Mouse (Mus musculus) midbrain, embryonic 14.5 days (tissue): ENCODE results near the gene Klhdc4. TPM values are rescaled to one million over a fixed set of nuclear protein-coding genes. Genes with fewer than 3 reads are reported as not detected.
A peak's percentile ranks its signal among the peaks of the same experiment; 100 is the strongest.

Source experiments
- ATAC-seq: fragments of 200-750 bp; cut with Nextera tagmentation; 2 replicates; pipeline ENCODE4 v1.8.0; 2017; ENCODE audit warnings: moderate number of reproducible peaks, moderate library complexity; ENCODE audit not compliant: low FRiP score, low TSS enrichment
- DNase-seq: peaks from one replicate; pipeline ENCODE4 v3.0.0-alpha.2; 2015
- H3K27ac ChIP-seq: fragments of 300-500 bp; sonication (generic); replicated peaks from 2 replicates; pipeline ENCODE4 v1.5.1; 2014; ENCODE audit warnings: mild to moderate bottlenecking, low read depth, low read length, moderate library complexity
- H3K27me3 ChIP-seq: fragments of 300-500 bp; sonication (generic); 2 replicates; pipeline ENCODE4 v1.6.1; 2014; ENCODE audit warnings: low read length, control low read depth, mixed read lengths; ENCODE audit not compliant: control insufficient read depth, insufficient read depth
- H3K36me3 ChIP-seq: fragments of 300-500 bp; sonication (generic); 2 replicates; pipeline ENCODE4 v1.6.1; 2014; ENCODE audit warnings: low read length, control low read depth; ENCODE audit not compliant: control insufficient read depth, insufficient read depth
- H3K4me1 ChIP-seq: fragments of 300-500 bp; sonication (generic); 2 replicates; pipeline ENCODE4 v1.6.1; 2014; ENCODE audit warnings: mild to moderate bottlenecking, antibody characterized with exemption, low read length, control low read depth; ENCODE audit not compliant: control insufficient read depth, insufficient read depth
- H3K4me2 ChIP-seq: fragments of 300-500 bp; sonication (generic); 2 replicates; pipeline ENCODE4 v1.6.1; 2014; ENCODE audit warnings: mild to moderate bottlenecking, low read length, moderate library complexity
- H3K4me3 ChIP-seq: fragments of 300-500 bp; sonication (generic); replicated peaks from 2 replicates; pipeline ENCODE4 v1.5.1; 2014; ENCODE audit warnings: low read depth, low read length
- H3K9ac ChIP-seq: fragments of 300-500 bp; sonication (generic); replicated peaks from 2 replicates; pipeline ENCODE4 v1.6.1; 2014; ENCODE audit warnings: mild to moderate bottlenecking, low read length, moderate library complexity
- H3K9me3 ChIP-seq: fragments of 300-500 bp; sonication (generic); 2 replicates; pipeline ENCODE4 v1.6.1; 2016; ENCODE audit warnings: low read length, control low read depth, mixed read lengths; ENCODE audit not compliant: control insufficient read depth
- WGBS: fragments of 180-500 bp; shearing (Covaris S2); extraction: QIAGEN DNeasy Blood & Tissue Kit; methylation state at CpG from one replicate; pipeline ENCODE4 v1.1.7; 2014; 5-methylcytosine and 5-hydroxymethylcytosine counted together
- polyA plus RNA-seq: library from polyadenylated mRNA; unstranded; fragments of >200 nt; fragmentation: Nextera tagmentation; extraction: Ambion mirVana; gene quantifications from 2 replicates; pipeline ENCODE4 v1.2.1, GENCODE M21; 2014

The Klhdc4 gene
- polyA plus RNA-seq, 1 experiment from 2014 or later, result 41.7 TPM

DNA sequence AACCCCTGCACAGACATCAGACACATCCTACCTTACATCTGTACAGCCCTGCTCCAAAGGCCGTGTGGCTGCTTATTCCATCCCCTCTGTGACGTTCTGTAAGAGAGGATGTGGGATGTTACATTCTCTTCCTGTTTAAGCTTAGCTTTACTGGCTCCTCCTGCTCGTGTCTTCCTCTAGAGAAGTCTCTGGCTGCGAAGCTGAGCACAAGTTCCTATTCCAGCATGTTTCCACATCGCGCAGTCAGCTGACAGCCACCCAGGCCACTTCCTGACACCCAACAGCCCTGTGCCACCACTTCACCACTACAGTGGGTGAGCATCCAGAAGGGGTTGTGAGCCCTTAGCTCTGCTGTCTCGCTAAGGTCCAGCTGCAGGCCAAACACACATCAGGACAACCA, 37.2 kb downstream of the Klhdc4 start:
- WGBS, result 86% methylated on average over 7 of the region's 7 CpGs
- H3K4me3 ChIP-seq, result no peak overlapping the region
- no peak overlapping the region for H3K4me2 ChIP-seq
- H3K9me3 ChIP-seq, result no peaks in the 10 kb centered on the region
- DNase-seq (no peak), ATAC-seq (no peak)
- no peaks in the 10 kb centered on the region for H3K4me1 ChIP-seq
- H3K27me3 ChIP-seq, result no peaks in the 10 kb centered on the region
- H3K36me3 ChIP-seq, result peaks cover 36% of the 10 kb centered on the region
- H3K27ac ChIP-seq, result no peak overlapping the region
- no peak overlapping the region for H3K9ac ChIP-seq

DNA sequence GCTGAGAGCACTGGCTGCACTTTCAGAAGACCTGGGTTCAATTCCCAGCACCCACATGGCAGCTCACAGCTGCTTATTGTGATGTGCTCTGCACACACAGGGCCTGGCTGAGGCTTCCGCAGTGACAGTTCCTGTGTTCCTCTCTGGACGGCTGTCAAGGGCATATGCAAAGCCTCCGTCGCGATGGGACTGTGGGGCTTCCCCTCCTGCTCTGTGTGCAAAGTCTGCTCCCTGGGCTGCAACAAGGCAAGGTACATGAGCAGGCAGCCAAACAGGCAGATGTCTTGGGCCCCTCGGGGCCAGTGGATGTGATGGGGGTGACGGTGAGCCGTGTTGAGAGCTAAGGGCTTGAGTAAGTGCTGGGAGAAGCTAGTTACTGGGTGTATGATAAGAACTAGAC, 40.6 kb downstream of the Klhdc4 start:
- H3K36me3 ChIP-seq, result peaks cover 16% of the 10 kb centered on the region
- H3K9ac ChIP-seq, result no peak overlapping the region
- no peaks in the 10 kb centered on the region for H3K4me1 ChIP-seq
- no peaks in the 10 kb centered on the region for H3K27me3 ChIP-seq
- H3K9me3 ChIP-seq, result no peaks in the 10 kb centered on the region
- no peak overlapping the region for H3K27ac ChIP-seq
- H3K4me3 ChIP-seq, result no peak overlapping the region
- DNase-seq, result no peak
- no peak for ATAC-seq
- 84% methylated on average over 8 of the region's 8 CpGs for WGBS
- no peak overlapping the region for H3K4me2 ChIP-seq

DNA sequence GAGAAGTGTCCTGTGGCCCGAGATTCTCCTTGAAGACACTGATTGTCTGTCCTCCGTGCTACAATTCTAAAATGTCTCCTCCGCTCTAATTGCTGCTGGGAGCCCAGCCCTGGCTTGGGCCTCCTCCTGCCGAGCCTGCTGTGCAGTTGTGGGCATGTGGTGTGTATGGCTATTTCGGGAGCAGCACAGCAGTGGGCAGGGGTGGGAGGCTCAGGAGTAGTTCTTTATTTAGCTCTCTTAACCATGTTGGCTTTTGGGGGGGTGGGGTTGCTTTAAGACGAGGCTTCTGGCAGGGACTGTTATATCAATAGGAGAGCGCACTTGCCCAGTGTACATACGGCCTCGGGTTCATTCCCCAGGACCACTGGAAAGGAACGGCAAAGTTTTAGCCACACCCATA, 42.8 kb downstream of the Klhdc4 start:
- Histone ChIP-seq H3K4me2 (no peak overlapping the region), H3K27ac (no peak overlapping the region), H3K4me1 (no peaks in the 10 kb centered on the region), H3K36me3 (peaks cover 16% of the 10 kb centered on the region), H3K9me3 (no peaks in the 10 kb centered on the region), H3K27me3 (no peaks in the 10 kb centered on the region), H3K9ac (no peak overlapping the region), H3K4me3 (no peak overlapping the region)
- 59% methylated on average over 10 of the region's 10 CpGs for WGBS
- DNase-seq (no peak), ATAC-seq (no peak)

DNA sequence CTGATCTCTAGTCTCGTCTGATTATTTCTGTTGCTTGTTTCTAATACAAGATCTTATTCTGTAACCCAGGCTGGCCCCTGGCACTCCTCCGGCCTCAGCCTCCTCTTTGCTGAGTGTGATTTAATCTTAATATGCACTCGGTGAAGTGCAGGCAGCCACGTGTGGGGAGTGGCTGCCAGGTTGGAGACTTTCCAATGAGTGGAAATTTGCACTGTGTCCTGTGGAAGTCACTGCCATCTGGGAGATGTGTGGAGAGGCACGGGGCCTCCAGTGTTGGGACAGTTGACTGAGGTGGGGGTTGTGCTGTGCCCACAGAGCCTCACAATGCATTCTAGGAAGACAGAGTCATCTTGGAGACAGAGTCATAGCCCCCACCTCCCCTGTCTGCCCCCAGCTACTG, 46.9 kb downstream of the Klhdc4 start:
- H3K36me3 ChIP-seq, result peaks cover 8% of the 10 kb centered on the region
- H3K4me1 ChIP-seq, result no peaks in the 10 kb centered on the region
- no peak overlapping the region for H3K9ac ChIP-seq
- no peak overlapping the region for H3K4me2 ChIP-seq
- no peak overlapping the region for H3K27ac ChIP-seq
- DNase-seq (no peak), ATAC-seq (no peak)
- no peaks in the 10 kb centered on the region for H3K27me3 ChIP-seq
- no peak overlapping the region for H3K4me3 ChIP-seq
- H3K9me3 ChIP-seq, result no peaks in the 10 kb centered on the region
- WGBS, result 76% methylated on average over 5 of the region's 5 CpGs

DNA sequence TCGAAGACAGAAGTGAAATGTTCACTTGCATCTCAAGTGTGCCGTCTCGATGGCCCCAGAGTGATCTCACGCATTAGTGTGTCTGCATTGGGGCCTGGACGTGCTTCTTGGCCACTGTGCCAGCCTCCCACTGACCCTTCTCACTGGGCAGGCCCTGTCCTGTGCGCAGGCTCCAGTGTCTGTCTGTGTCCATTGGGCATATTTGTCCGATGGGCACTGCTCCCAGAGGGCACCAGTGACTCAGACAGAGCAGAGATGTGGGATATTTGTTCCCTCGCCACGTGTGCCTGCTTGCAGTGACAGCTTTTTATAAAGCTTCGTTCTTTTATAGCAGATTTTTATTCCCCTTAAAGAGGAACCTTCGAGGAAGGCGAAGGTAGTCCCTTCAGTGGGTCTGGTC, 55.5 kb downstream of the Klhdc4 start:
- no peak overlapping the region for H3K4me2 ChIP-seq
- no peak overlapping the region for H3K4me3 ChIP-seq
- 90% methylated on average over 12 of the region's 12 CpGs for WGBS
- no peaks in the 10 kb centered on the region for H3K9me3 ChIP-seq
- no peaks in the 10 kb centered on the region for H3K27me3 ChIP-seq
- ATAC-seq (no peak), DNase-seq (no peak)
- no peak overlapping the region for H3K9ac ChIP-seq
- no peaks in the 10 kb centered on the region for H3K36me3 ChIP-seq
- H3K4me1 ChIP-seq, result peaks cover 15% of the 10 kb centered on the region
- H3K27ac ChIP-seq, result no peak overlapping the region

DNA sequence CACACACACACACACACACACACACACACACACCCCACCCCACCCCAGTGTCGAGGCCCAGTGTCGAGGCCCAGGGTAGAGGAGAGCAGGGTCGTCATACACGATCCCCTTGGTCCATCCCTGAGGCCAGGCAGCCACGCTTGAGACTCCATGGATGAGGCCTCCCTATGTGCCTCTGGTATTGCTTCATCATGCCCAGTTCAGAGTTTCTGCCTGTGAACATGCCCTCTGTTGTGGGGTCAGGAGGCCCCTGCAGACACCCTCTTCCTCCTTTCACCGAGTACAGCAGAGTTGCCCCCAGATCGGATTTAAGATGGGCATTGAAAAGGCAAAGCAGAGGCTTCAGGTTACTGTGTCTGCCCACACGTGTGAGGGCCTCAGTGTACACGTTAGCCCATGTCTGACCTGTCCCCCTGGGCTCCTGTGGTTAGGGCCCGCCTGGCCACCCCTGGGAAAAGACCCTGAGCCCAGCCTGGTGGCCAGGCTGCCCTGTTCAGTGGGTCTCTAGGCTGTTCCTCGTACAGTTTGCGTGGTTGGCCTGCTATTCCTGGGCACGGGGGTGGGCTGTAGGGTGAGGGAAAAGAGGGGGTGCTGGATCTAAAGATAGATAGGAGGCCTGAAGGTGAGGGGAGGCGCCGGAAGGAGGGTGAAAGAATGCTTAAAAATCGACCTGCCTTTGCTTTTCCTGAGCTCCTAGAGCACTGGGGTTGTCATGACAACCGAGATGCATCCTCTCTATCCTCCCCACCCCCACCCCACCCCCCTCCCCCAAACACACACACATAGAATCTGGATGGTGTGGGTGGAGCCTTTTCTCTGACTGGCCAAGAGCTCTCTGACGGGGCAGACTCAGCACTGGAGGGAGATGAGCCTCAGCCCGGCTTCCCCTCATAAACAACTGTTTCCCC, 58.3 kb downstream of the Klhdc4 start:
- H3K9me3 ChIP-seq, result no peaks in the 10 kb centered on the region
- peak overlapping the region; percentile 39 for H3K4me2 ChIP-seq
- H3K27ac ChIP-seq, result peak overlapping the region; percentile 56
- peak; percentile 85 for DNase-seq
- H3K9ac ChIP-seq, result peak overlapping the region; percentile 27; the same call in 1 of the 2 replicates
- H3K27me3 ChIP-seq, result no peaks in the 10 kb centered on the region
- ATAC-seq, result peak; percentile 83
- no peaks in the 10 kb centered on the region for H3K36me3 ChIP-seq
- peaks cover 15% of the 10 kb centered on the region for H3K4me1 ChIP-seq
- H3K4me3 ChIP-seq, result no peak overlapping the region
- WGBS, result 16% methylated on average over 19 of the region's 19 CpGs

DNA sequence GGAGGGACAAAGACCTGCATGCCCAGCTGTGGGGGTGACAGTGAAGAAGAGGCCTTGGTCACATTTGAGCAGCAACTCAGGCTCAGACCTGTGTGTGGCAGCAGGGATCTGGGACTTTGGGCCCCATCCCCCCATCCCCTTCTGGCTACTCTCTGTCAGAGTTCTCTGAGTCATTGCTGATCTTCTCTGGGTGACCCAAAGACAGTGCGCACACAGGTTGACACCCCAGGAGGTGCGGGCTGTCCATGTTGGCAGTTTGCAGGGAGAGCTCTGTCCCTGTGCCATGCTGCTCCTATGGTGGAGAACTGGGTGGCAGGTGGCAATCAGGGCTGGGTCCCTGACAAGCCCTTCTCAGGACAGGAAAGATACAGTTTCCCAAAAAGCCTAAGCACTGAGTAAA, 59.7 kb downstream of the Klhdc4 start:
- WGBS, result 98% methylated on average over 2 of the region's 2 CpGs
- no peak for DNase-seq
- ATAC-seq, result no peak
- H3K9me3 ChIP-seq, result no peaks in the 10 kb centered on the region
- H3K27ac ChIP-seq, result no peak overlapping the region
- H3K27me3 ChIP-seq, result no peaks in the 10 kb centered on the region
- no peaks in the 10 kb centered on the region for H3K36me3 ChIP-seq
- H3K4me1 ChIP-seq, result peaks cover 15% of the 10 kb centered on the region
- no peak overlapping the region for H3K4me2 ChIP-seq
- H3K9ac ChIP-seq, result no peak overlapping the region
- no peak overlapping the region for H3K4me3 ChIP-seq

DNA sequence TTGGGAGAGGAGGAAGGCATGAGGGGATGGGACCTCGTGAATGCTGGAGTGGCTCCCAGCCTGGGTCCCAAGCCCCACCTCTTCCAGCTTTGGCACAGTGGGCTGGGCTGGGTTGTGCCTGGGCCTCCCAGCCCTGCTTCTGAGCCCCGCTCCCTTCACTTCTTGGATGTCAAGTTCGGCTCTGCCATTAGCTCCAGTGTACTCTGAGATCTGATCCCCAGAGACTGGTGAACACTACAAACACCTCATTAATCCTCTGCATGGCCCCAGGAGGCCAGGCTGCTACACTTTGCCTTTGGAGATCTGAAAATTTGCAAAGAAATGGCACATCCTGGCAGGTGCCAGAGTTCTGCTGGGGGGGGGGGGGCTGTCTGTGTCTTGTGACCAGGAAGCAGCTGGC, 60.3 kb downstream of the Klhdc4 start:
- Histone ChIP-seq H3K27me3 (no peaks in the 10 kb centered on the region), H3K9me3 (no peaks in the 10 kb centered on the region), H3K4me1 (peaks cover 15% of the 10 kb centered on the region), H3K9ac (no peak overlapping the region), H3K4me3 (no peak overlapping the region), H3K4me2 (no peak overlapping the region), H3K36me3 (no peaks in the 10 kb centered on the region), H3K27ac (no peak overlapping the region)
- DNase-seq, result peak; percentile 23
- WGBS, result 58% methylated on average over 3 of the region's 3 CpGs
- no peak for ATAC-seq

DNA sequence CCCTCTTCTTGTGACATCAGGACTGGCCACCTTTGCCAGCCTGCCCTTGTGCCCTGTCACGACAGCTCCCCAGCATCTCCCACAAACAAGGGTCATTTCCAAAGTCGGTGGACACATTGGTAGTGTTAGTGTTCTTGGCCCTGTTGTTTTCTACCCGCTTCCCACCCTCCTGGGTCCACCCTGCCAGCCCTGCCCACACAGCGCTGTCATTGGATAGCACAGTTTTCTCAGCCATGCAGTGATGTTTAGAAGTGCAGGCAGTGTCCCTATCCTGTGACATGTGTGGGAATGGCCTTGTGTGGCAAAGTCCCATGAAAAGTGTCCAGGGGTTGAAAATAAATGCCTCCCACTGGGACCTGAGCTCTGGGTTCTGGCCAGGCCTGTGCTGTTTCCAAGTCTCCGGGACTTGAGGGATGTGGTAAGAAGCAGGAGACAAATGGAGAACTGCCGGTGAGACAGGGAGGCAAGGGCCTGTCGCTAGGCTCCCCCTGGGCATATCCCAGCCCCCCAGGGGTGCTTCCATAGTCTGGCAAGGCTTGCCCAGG, 63.7 kb downstream of the Klhdc4 start:
- Histone ChIP-seq H3K9me3 (no peaks in the 10 kb centered on the region), H3K4me1 (peaks cover 2% of the 10 kb centered on the region; the same call in 1 of the 2 replicates), H3K27ac (no peak overlapping the region), H3K4me2 (no peak overlapping the region), H3K36me3 (no peaks in the 10 kb centered on the region), H3K9ac (no peak overlapping the region), H3K27me3 (no peaks in the 10 kb centered on the region), H3K4me3 (no peak overlapping the region)
- 82% methylated on average over 7 of the region's 7 CpGs for WGBS
- ATAC-seq, result no peak
- DNase-seq, result no peak
